Mouse (Mus musculus) embryonic facial prominence, embryonic 15.5 days (tissue): Measurements from ENCODE around the gene Mat1a. TPM values are rescaled to one million over a fixed set of nuclear protein-coding genes. Genes with fewer than 3 reads are reported as not detected.

Experiments
- ATAC-seq: fragments of 200-750 bp; cut with Nextera tagmentation; 2 replicates; pipeline ENCODE4 v1.8.0; 2017; ENCODE audit warnings: low read depth, moderate TSS enrichment; ENCODE audit not compliant: insufficient number of reproducible peaks, low FRiP score, low TSS enrichment
- H3K27ac ChIP-seq: fragments of 300-500 bp; sonication (generic); replicated peaks from 2 replicates; pipeline ENCODE4 v1.5.1; 2015; ENCODE audit warnings: mild to moderate bottlenecking, inconsistent platforms
- H3K27me3 ChIP-seq: fragments of 300-500 bp; sonication (generic); 2 replicates; pipeline ENCODE4 v1.6.1; 2015; ENCODE audit warnings: inconsistent platforms
- H3K36me3 ChIP-seq: fragments of 300-500 bp; sonication (generic); 2 replicates; pipeline ENCODE4 v1.6.1; 2015; ENCODE audit warnings: mild to moderate bottlenecking, inconsistent platforms
- H3K4me1 ChIP-seq: fragments of 300-500 bp; sonication (generic); 2 replicates; pipeline ENCODE4 v1.6.1; 2015; ENCODE audit warnings: inconsistent platforms
- H3K4me2 ChIP-seq: fragments of 300-500 bp; sonication (generic); replicated peaks from 2 replicates; pipeline ENCODE4 v1.6.1; 2015; ENCODE audit warnings: mild to moderate bottlenecking, inconsistent platforms
- H3K4me3 ChIP-seq: fragments of 300-500 bp; sonication (generic); replicated peaks from 2 replicates; pipeline ENCODE4 v1.5.1; 2015; ENCODE audit warnings: mild to moderate bottlenecking, inconsistent platforms
- H3K9ac ChIP-seq: fragments of 300-500 bp; sonication (generic); 2 replicates; pipeline ENCODE4 v1.6.1; 2015; ENCODE audit warnings: inconsistent platforms
- H3K9me3 ChIP-seq: fragments of 300-500 bp; sonication (generic); replicated peaks from 2 replicates; pipeline ENCODE4 v1.6.1; 2016; ENCODE audit warnings: inconsistent platforms
- WGBS: fragments of 180-500 bp; shearing (Covaris S2); methylation state at CpG from one replicate; pipeline ENCODE4 v1.1.7; 2015; 5-methylcytosine and 5-hydroxymethylcytosine counted together
- polyA plus RNA-seq: library from polyadenylated mRNA; unstranded; fragments of >200 nt; fragmentation: Nextera tagmentation; extraction: Ambion mirVana; gene quantifications from 2 replicates; pipeline ENCODE4 v1.2.1, GENCODE M21; 2015

Mat1a gene
- polyA plus RNA-seq, 1 experiment from 2014 or later: not detected

DNA sequence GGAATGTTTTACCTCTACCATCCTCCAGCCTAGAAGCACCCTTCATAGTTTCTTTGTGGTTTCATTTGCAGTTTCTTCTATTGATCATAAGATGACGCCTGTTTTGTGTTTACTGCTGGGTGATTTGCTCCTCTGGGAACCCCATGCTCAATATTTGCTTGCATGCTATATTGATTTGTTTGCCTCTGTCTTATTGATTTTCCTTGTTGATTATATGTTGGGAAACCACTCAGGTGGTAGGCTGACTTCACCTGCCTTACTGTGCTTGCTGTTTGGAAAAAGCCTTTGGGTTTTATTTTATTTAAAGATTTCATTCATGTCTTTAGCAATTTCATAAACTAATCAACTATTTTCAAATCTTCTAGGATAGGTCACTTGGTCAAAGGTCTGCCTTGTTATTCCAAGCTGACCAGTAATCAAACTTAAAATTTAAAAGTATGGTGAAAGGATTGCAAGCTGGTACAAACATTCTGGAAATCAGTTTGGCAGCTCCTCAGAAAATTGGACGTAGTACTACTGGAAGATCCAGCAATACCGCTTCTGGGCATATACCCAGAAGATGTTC, 8.5 kb upstream of the Mat1a start:
- no peaks in the 10 kb centered on the region for H3K36me3 ChIP-seq
- no peak overlapping the region for H3K27ac ChIP-seq
- no peaks in the 10 kb centered on the region for H3K27me3 ChIP-seq
- H3K4me1 ChIP-seq: no peaks in the 10 kb centered on the region
- ATAC-seq: no peak
- whole genome bisulfite sequencing: 82% methylated on average over 3 of the region's 3 CpGs
- H3K4me3 ChIP-seq: no peak overlapping the region
- H3K9me3 ChIP-seq: no peaks in the 10 kb centered on the region
- H3K9ac ChIP-seq: no peak overlapping the region
- no peak overlapping the region for H3K4me2 ChIP-seq

DNA sequence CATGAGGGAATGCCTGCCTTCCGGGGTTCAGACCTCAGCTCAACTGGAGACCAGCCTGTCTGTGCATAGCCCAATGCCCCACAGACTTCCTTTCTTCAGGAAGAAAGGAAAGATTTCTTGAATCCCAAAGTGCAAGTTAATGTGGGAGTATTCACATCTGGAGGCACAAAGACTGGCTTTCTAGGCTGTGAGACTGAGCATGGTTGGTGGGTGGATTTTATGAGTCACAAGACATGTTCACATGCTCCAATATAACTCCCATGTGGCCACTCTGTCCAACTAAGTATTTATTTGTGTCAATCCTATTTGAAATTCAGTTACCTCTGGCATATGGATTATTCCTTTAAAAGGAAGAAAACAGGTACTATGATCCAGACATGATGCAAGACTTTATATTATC, 6.1 kb upstream of the Mat1a start:
- no peaks in the 10 kb centered on the region for H3K27me3 ChIP-seq
- no peaks in the 10 kb centered on the region for H3K4me1 ChIP-seq
- no peaks in the 10 kb centered on the region for H3K9me3 ChIP-seq
- no peak overlapping the region for H3K4me3 ChIP-seq
- no peak for ATAC-seq
- H3K9ac ChIP-seq: no peak overlapping the region
- H3K4me2 ChIP-seq: no peak overlapping the region
- H3K36me3 ChIP-seq: no peaks in the 10 kb centered on the region
- 80% methylated on average over 1 of the region's 1 CpGs for WGBS
- no peak overlapping the region for H3K27ac ChIP-seq

DNA sequence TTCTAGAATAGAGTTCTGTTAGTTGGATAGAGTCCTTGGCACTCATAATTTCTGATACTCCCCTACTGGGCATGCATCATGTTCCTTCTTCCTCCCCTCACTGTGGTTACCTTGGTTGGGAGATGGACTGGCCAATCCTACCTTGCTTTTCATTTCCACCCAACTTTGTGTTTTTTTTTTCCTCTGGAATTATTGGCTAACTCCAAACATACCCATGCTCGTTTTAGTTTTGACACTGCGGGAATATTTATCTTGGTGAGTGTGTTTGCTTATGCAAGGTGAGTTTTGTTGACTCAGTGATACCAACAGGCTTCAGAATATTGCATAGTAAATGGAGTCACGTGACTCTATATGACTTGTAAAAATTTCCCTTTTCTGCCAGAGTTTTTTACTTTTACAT, 4.1 kb upstream of the Mat1a start:
- Histone ChIP-seq H3K9ac (no peak overlapping the region), H3K4me2 (no peak overlapping the region), H3K27ac (no peak overlapping the region), H3K4me1 (no peaks in the 10 kb centered on the region), H3K27me3 (no peaks in the 10 kb centered on the region), H3K4me3 (no peak overlapping the region), H3K36me3 (no peaks in the 10 kb centered on the region), H3K9me3 (no peaks in the 10 kb centered on the region)
- no peak for ATAC-seq
- WGBS: 91% methylated on average over 3 of the region's 3 CpGs

DNA sequence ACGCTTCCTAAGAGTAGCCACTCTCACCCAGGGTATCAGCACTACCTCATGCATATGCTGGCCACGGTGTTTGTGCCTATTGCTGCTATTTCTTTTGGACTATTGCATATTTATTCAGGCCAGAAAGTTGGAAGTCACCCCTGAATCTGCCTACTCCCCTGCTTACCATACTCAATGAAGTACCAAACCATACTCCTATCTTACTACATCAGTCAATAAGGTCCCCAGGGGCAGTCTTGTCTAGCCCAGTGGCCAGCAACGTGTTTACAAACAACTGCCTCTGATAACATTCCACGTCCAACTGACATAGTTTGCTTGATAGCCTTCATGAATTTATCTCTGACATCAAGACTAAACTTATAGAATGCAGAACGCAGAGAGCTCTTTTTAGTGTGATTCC, 3.6 kb upstream of the Mat1a start:
- H3K27me3 ChIP-seq: no peaks in the 10 kb centered on the region
- H3K4me2 ChIP-seq: no peak overlapping the region
- no peak overlapping the region for H3K9ac ChIP-seq
- no peak overlapping the region for H3K4me3 ChIP-seq
- H3K36me3 ChIP-seq: no peaks in the 10 kb centered on the region
- no peak for ATAC-seq
- 84% methylated on average over 5 of the region's 5 CpGs for WGBS
- no peaks in the 10 kb centered on the region for H3K4me1 ChIP-seq
- H3K27ac ChIP-seq: no peak overlapping the region
- no peaks in the 10 kb centered on the region for H3K9me3 ChIP-seq

DNA sequence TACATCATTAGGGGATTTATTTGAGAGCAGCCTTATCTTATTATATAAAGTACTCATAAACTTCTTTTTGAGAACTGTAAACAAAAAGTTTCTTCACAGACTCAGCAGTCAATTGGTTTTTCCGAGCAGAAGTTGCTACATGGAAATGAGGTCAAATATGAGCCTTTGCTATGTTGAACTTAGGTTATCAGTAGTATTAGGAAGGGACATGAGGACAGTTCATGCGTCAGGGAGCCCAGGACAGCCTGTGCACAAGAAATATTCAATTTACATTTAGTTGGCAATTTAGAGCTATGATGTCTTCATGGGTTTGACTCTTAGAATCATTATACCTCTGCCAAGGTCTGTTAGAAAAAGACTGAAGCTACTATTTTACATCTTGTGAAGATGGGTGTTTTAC, 2.6 kb upstream of the Mat1a start:
- 84% methylated on average over 2 of the region's 2 CpGs for whole genome bisulfite sequencing
- no peak overlapping the region for H3K4me2 ChIP-seq
- no peaks in the 10 kb centered on the region for H3K4me1 ChIP-seq
- H3K4me3 ChIP-seq: no peak overlapping the region
- H3K36me3 ChIP-seq: no peaks in the 10 kb centered on the region
- no peak overlapping the region for H3K27ac ChIP-seq
- ATAC-seq: no peak
- H3K9me3 ChIP-seq: no peaks in the 10 kb centered on the region
- H3K27me3 ChIP-seq: no peaks in the 10 kb centered on the region
- H3K9ac ChIP-seq: no peak overlapping the region

DNA sequence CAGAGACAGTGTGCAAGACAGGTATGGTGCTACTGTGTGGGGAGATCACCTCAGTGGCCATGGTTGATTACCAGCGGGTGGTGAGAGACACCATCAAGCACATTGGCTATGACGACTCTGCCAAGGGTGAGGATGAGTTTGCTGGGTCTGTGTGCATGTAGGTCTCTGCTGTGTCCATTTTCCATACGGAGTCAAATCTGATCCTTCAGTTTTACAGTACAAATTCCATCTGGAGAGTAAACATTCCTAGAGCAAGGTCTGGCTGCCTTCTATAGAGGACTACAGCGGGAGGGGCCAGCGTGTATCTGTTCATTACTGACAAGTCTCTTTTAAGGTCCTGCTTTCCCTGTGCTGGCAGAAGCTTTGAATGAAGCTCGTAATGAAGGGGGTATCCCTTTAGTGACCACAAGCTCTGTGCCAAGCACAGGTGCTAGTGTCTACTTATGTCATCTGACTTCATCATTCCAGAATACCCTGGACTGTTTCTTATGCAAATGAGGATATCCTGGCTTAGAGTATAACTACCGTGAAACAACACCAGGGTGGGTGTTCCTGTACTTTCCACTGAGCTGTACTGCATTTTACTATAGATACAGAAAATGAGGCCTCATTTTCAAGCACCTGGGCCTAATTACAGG, 6.3 kb downstream of the Mat1a start:
- Histone ChIP-seq H3K4me3 (no peak overlapping the region), H3K9me3 (no peaks in the 10 kb centered on the region), H3K4me1 (no peaks in the 10 kb centered on the region), H3K36me3 (no peaks in the 10 kb centered on the region), H3K4me2 (no peak overlapping the region), H3K27me3 (no peaks in the 10 kb centered on the region), H3K9ac (no peak overlapping the region), H3K27ac (no peak overlapping the region)
- 88% methylated on average over 7 of the region's 7 CpGs for whole genome bisulfite sequencing
- ATAC-seq: no peak

DNA sequence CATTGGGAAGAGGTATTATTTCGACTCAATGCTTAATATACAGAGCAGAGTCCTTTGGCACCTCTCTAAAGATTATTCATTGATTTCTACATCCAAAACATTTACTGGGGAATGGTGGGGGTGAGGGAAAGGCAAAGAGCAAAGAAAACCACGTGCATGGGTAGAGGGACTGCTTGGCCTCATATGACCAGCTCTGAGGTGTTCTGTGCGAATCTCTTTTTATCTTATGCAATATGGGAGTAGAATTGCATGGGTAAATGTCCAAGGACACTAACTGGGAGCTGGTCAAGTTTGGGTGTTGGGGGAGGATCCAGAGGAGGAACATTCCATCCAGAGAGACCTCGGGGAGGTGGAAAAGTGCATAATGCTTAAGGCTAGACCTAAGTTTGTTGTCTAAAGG, 8.1 kb downstream of the Mat1a start:
- WGBS: 74% methylated on average over 4 of the region's 4 CpGs
- Histone ChIP-seq H3K9ac (no peak overlapping the region), H3K4me1 (no peaks in the 10 kb centered on the region), H3K27ac (no peak overlapping the region), H3K27me3 (no peaks in the 10 kb centered on the region), H3K4me3 (no peak overlapping the region), H3K9me3 (no peaks in the 10 kb centered on the region), H3K36me3 (no peaks in the 10 kb centered on the region), H3K4me2 (no peak overlapping the region)
- no peak for ATAC-seq

DNA sequence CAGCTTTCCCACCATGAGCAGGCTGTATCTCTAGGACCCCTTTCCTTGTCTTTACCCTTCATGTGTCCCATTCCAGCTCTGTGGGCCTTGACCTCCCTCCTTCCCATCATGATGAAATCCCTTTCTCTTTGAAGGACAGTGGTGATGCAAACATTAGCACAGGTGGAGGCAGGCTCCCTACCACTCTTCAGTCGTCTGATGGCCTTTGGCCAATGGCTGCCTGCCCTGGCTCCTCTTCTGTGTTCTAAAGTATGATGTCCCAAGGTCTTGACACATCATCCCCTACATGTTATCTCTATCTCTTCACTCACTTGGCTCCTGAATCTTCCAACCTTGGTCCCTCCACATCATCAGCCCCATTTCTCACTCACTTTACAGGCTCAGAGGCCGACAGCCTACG, 11.4 kb downstream of the Mat1a start:
- no peaks in the 10 kb centered on the region for H3K9me3 ChIP-seq
- H3K27me3 ChIP-seq: no peaks in the 10 kb centered on the region
- H3K36me3 ChIP-seq: no peaks in the 10 kb centered on the region
- WGBS: 85% methylated on average over 3 of the region's 3 CpGs
- H3K4me3 ChIP-seq: no peak overlapping the region
- no peaks in the 10 kb centered on the region for H3K4me1 ChIP-seq
- H3K27ac ChIP-seq: no peak overlapping the region
- no peak overlapping the region for H3K4me2 ChIP-seq
- H3K9ac ChIP-seq: no peak overlapping the region
- ATAC-seq: no peak

DNA sequence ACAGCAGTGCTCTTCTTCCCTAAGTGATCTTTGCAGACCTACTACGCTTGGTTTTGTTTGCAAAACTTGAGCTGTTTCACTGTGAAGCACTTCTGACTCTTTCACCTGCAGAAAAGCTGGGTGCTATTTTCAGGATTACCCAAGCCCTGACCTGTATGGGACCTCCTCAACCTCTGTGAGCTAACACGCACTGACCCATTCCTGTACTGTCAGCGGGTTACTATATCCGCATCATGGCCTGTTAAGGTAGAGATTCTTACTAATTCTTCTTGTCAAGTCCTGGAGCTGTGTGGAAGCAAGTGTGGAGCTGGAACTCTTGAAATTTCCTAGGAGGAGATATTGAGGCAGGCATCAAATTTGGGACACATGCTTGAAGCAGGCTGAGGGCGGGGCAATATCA, 19.8 kb downstream of the Mat1a start:
- no peaks in the 10 kb centered on the region for H3K36me3 ChIP-seq
- H3K4me2 ChIP-seq: no peak overlapping the region
- WGBS: 84% methylated on average over 5 of the region's 5 CpGs
- H3K27me3 ChIP-seq: no peaks in the 10 kb centered on the region
- no peaks in the 10 kb centered on the region for H3K9me3 ChIP-seq
- ATAC-seq: no peak
- H3K9ac ChIP-seq: no peak overlapping the region
- no peak overlapping the region for H3K4me3 ChIP-seq
- no peak overlapping the region for H3K27ac ChIP-seq
- no peaks in the 10 kb centered on the region for H3K4me1 ChIP-seq

DNA sequence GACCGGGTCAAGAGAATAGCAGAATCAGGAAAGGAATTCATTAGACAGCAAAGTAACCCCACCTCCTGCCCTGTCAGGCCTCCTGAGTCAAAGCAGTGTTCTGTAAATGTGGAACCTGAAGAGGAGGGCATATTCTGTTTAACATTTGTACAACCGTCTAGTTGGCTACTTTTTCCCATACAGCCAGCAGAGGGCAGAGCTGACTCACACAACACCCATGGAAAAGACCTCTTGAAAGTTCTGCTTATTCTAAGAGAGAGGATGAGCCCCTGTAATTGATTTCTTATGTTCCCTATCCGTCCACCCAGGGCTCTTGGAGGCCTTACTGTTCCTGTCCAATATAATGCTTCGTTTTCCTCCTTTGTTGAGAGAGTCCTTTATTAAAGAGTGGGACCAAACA, 23.2 kb downstream of the Mat1a start:
- H3K27ac ChIP-seq: no peak overlapping the region
- 19% methylated on average over 4 of the region's 4 CpGs for WGBS
- H3K36me3 ChIP-seq: no peaks in the 10 kb centered on the region
- no peaks in the 10 kb centered on the region for H3K4me1 ChIP-seq
- no peaks in the 10 kb centered on the region for H3K27me3 ChIP-seq
- H3K9ac ChIP-seq: no peak overlapping the region
- H3K4me3 ChIP-seq: no peak overlapping the region
- no peak overlapping the region for H3K4me2 ChIP-seq
- ATAC-seq: no peak
- H3K9me3 ChIP-seq: no peaks in the 10 kb centered on the region

DNA sequence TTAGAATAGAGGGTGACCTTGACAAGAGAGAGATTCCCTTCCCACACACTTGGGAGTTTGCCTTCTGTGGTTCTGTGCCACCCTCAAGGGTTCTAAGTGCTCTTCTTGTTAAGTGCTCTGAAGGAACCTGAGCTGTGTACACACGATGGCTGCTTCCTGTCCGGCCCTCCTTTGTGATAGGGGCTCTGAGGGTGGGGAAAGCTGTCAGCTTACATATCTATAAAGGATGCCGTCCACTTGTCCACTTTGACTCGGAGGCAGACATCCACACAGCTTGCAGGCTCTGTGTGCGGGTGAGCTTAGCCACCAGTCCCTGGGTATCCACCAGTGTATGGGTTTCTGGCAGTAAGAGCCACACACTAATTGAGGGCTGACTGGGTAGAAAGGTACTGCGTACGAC, 26.7 kb downstream of the Mat1a start, which contains the start of gene Sftpa1:
Sftpa1 (plus strand) TSS at position 243 of the 400 bp plus-strand sequence.
- Histone ChIP-seq H3K27me3 (no peaks in the 10 kb centered on the region), H3K4me2 (no peak within 1 kb of the TSS), H3K36me3 (no peaks in the 10 kb centered on the region), H3K27ac (no peak within 1 kb of the TSS), H3K4me1 (no peaks in the 10 kb centered on the region), H3K4me3 (no peak within 1 kb of the TSS), H3K9me3 (no peaks in the 10 kb centered on the region), H3K9ac (no peak within 1 kb of the TSS)
- ATAC-seq: no peak
- 80% methylated on average over 7 of the region's 7 CpGs for WGBS

DNA sequence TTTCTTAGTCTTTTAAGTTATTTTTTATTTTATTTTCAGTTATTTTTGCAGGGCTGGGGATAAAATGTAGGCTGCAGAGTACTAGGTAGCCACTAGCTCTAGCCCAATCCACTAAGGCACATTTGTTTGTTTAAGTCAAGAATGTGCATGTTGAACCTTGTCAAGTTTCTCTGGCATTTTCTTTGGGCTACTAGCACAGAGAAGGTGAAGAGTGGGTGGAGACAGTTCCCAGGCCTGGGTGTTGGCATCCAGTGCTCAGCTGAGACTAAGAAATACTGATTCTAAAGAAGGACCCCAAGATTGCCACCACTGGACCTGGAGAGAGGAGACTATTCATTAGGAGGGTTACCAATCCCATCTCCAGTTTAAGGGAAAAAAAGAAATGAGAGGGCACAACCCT, 32.2 kb downstream of the Mat1a start:
- H3K4me2 ChIP-seq: no peak overlapping the region
- no peak overlapping the region for H3K9ac ChIP-seq
- H3K4me1 ChIP-seq: no peaks in the 10 kb centered on the region
- ATAC-seq: no peak
- no peaks in the 10 kb centered on the region for H3K27me3 ChIP-seq
- no peak overlapping the region for H3K4me3 ChIP-seq
- no peaks in the 10 kb centered on the region for H3K9me3 ChIP-seq
- no peak overlapping the region for H3K27ac ChIP-seq
- H3K36me3 ChIP-seq: no peaks in the 10 kb centered on the region
